Mouse (Mus musculus): ENCODE measurements around the gene Akap11. TPM values are rescaled to one million over a fixed set of nuclear protein-coding genes. Genes with fewer than 3 reads are reported as not detected.
"Not testable (repeated sequence)": the region's sequence is repeated elsewhere in the genome, so short reads cannot be mapped to it uniquely, and the experiment has no call there.

Gene Akap11
- polyA plus RNA-seq, 1 experiment = 9.0 TPM

DNA sequence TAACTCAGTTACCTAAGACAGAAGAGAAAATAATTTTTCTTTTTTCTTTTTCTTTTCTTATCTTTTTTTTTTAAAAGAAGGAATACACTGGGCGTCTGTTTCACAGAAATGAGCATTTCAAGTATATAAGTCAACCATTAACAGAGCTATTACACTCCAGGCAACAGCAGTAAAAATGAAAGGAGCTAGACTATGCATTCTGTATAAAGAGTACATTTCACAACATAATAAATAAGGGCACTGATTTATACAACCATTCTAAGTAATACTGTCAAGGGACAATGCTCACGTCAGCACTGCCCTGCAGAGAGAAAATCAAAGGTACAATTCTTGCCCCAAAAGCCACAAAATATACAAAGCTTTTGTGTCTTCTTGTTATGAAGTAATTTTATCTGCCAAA lies 27.7 kb upstream of the Akap11 start:
- Histone ChIP-seq H3K27me3 (ENCODE audit: control insufficient read depth, insufficient read depth, insufficient read length) (no peaks in the 10 kb centered on the region), H3ac (ENCODE audit: control insufficient read depth, insufficient read length, low read depth) (no peak overlapping the region), H3K4me3 (ENCODE audit: insufficient read depth, poor library complexity, severe bottlenecking) (no peak overlapping the region), H3K36me3 (ENCODE audit: control insufficient read depth, insufficient read depth) (no peaks in the 10 kb centered on the region), H3K79me2 (ENCODE audit: control insufficient read depth, insufficient read depth) (no peaks in the 10 kb centered on the region), H3K79me3 (ENCODE audit: low read depth) (no peaks in the 10 kb centered on the region)
- TF ChIP-seq CEBPB (IDR thresholded peaks at IDR 0.05; ENCODE audit: low read depth) (no peak), MAX (IDR thresholded peaks at IDR 0.05) (no peak), MYOG (IDR thresholded peaks at IDR 0.05; ENCODE audit: control insufficient read depth, extremely low read depth, insufficient read length) (no peak), USF1 (IDR thresholded peaks at IDR 0.05; ENCODE audit: low read depth) (no peak), FOSL1 (IDR thresholded peaks at IDR 0.05; ENCODE audit: insufficient read depth, low read length, poor library complexity, severe bottlenecking) (no peak), MYOD1 (IDR thresholded peaks at IDR 0.05; ENCODE audit: control insufficient read depth, insufficient read length, low read depth) (no peak), CTCF (IDR thresholded peaks at IDR 0.05; ENCODE audit: control insufficient read depth, insufficient read depth, insufficient read length) (no peak)

DNA sequence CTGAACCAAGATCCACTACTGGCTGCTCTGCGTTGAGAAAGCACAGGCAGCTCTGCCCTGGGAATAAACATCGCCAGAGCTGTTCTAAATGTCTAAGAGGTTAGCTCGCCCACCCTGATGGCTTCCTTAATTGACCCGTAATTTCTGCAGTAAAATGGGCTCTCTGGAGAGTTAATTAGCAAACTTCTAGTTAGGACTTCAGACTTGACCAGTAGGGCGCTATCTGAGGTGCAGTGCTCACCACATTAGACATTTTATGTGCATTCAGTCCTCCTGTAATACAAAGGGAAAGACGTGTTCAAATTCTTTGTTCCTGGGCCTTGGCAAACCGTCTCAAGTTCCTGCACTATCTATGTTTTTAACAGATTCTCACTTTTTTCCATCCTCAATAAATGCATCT lies 26.6 kb upstream of the Akap11 start:
- Histone ChIP-seq H3K4me3 (ENCODE audit: insufficient read depth, poor library complexity, severe bottlenecking) (no peak overlapping the region), H3K36me3 (ENCODE audit: control insufficient read depth, insufficient read depth) (no peaks in the 10 kb centered on the region), H3ac (ENCODE audit: control insufficient read depth, insufficient read length, low read depth) (no peak overlapping the region), H3K79me2 (ENCODE audit: control insufficient read depth, insufficient read depth) (no peaks in the 10 kb centered on the region), H3K27me3 (ENCODE audit: control insufficient read depth, insufficient read depth, insufficient read length) (no peaks in the 10 kb centered on the region), H3K79me3 (ENCODE audit: low read depth) (no peaks in the 10 kb centered on the region)
- TF ChIP-seq CTCF (IDR thresholded peaks at IDR 0.05; ENCODE audit: control insufficient read depth, insufficient read depth, insufficient read length) (no peak), USF1 (IDR thresholded peaks at IDR 0.05; ENCODE audit: low read depth) (no peak), MYOG (IDR thresholded peaks at IDR 0.05; ENCODE audit: control insufficient read depth, extremely low read depth, insufficient read length) (no peak), FOSL1 (IDR thresholded peaks at IDR 0.05; ENCODE audit: insufficient read depth, low read length, poor library complexity, severe bottlenecking) (no peak), CEBPB (IDR thresholded peaks at IDR 0.05; ENCODE audit: low read depth) (no peak), MYOD1 (IDR thresholded peaks at IDR 0.05; ENCODE audit: control insufficient read depth, insufficient read length, low read depth) (no peak)

DNA sequence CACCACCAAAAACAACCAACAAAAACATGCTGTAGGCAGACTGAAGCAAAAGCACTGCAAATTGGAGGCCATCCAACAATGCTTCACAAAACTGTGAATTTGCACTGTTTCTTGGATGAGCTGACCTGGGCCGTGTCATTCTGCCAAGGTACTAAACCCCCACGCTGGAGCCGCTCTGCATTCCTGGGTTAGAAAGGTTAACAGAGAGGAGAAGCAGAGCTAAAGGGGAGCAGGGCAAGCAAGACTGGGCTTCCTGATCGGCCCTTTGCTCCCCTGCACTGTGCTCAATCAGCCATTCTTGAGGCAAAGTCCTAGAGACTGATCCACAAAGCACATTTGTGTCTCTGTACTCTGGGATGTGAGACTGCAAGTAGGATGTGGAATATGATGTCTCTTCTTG lies 25.5 kb upstream of the Akap11 start:
- Histone ChIP-seq H3K27me3 (ENCODE audit: control insufficient read depth, insufficient read depth, insufficient read length) (no peaks in the 10 kb centered on the region), H3K79me3 (ENCODE audit: low read depth) (no peaks in the 10 kb centered on the region), H3K36me3 (ENCODE audit: control insufficient read depth, insufficient read depth) (no peaks in the 10 kb centered on the region), H3K79me2 (ENCODE audit: control insufficient read depth, insufficient read depth) (no peaks in the 10 kb centered on the region), H3ac (ENCODE audit: control insufficient read depth, insufficient read length, low read depth) (no peak overlapping the region), H3K4me3 (ENCODE audit: insufficient read depth, poor library complexity, severe bottlenecking) (no peak overlapping the region)
- TF ChIP-seq MAX (IDR thresholded peaks at IDR 0.05) (no peak), MYOG (IDR thresholded peaks at IDR 0.05; ENCODE audit: control insufficient read depth, extremely low read depth, insufficient read length) (no peak), CEBPB (IDR thresholded peaks at IDR 0.05; ENCODE audit: low read depth) (no peak), MYOD1 (IDR thresholded peaks at IDR 0.05; ENCODE audit: control insufficient read depth, insufficient read length, low read depth) (no peak)

DNA sequence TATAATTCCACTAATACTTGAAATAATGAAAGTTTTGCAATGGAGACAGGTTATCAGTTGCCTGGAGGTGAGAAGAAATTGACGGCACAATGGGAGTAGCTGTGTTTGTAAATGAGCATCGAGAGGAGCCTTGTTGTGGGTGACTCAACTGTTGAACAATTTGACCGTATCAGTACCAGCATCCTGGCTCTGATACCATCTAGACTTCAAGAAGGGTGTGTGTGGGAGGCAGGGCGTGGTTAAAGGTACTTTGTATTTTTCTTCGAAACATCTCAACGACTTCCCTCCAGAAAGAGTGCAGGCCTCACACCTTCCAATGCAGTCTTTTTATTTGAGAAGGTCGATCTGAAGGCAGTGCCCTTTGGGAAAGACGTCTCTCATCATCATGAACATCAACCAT lies 22.4 kb upstream of the Akap11 start:
- no peaks in the 10 kb centered on the region for H3K36me3 ChIP-seq (ENCODE audit: control insufficient read depth, insufficient read depth)
- no peak overlapping the region for H3ac ChIP-seq (ENCODE audit: control insufficient read depth, insufficient read length, low read depth)
- TF ChIP-seq MYOD1 (IDR thresholded peaks at IDR 0.05; ENCODE audit: control insufficient read depth, insufficient read length, low read depth) (no peak), USF1 (IDR thresholded peaks at IDR 0.05; ENCODE audit: low read depth) (no peak), MAX (IDR thresholded peaks at IDR 0.05) (no peak), FOSL1 (IDR thresholded peaks at IDR 0.05; ENCODE audit: insufficient read depth, low read length, poor library complexity, severe bottlenecking) (no peak), CTCF (IDR thresholded peaks at IDR 0.05; ENCODE audit: control insufficient read depth, insufficient read depth, insufficient read length) (no peak), CEBPB (IDR thresholded peaks at IDR 0.05; ENCODE audit: low read depth) (no peak), MYOG (IDR thresholded peaks at IDR 0.05; ENCODE audit: control insufficient read depth, extremely low read depth, insufficient read length) (no peak)
- H3K79me2 ChIP-seq (ENCODE audit: control insufficient read depth, insufficient read depth) = no peaks in the 10 kb centered on the region
- no peak overlapping the region for H3K4me3 ChIP-seq (ENCODE audit: insufficient read depth, poor library complexity, severe bottlenecking)
- no peaks in the 10 kb centered on the region for H3K79me3 ChIP-seq (ENCODE audit: low read depth)
- H3K27me3 ChIP-seq (ENCODE audit: control insufficient read depth, insufficient read depth, insufficient read length) = no peaks in the 10 kb centered on the region

DNA sequence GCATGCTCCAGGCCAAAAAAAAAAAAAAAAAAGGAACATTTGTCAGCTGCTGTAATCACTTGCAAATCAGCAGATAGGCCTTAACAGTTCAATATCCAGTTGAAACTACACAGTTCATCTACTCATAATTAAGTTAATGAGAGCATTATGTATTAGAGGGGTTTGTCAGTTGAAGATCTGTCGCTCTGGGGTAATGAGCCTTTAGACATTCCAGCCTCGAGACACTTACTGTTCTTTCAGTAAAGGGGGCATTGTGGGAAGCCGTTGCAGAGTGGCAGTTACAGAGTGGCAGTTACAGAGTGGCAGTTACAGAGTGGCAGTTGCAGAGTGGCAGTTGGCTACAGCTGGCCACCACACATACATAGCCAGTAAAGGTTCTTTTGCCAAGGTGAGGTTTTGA lies 18.2 kb upstream of the Akap11 start:
- not testable (repeated sequence) for H3ac ChIP-seq (ENCODE audit: control insufficient read depth, insufficient read length, low read depth); H3K79me2 ChIP-seq (ENCODE audit: control insufficient read depth, insufficient read depth); H3K27me3 ChIP-seq (ENCODE audit: control insufficient read depth, insufficient read depth, insufficient read length); H3K4me3 ChIP-seq (ENCODE audit: insufficient read depth, poor library complexity, severe bottlenecking); H3K79me3 ChIP-seq (ENCODE audit: low read depth); H3K36me3 ChIP-seq (ENCODE audit: control insufficient read depth, insufficient read depth)

DNA sequence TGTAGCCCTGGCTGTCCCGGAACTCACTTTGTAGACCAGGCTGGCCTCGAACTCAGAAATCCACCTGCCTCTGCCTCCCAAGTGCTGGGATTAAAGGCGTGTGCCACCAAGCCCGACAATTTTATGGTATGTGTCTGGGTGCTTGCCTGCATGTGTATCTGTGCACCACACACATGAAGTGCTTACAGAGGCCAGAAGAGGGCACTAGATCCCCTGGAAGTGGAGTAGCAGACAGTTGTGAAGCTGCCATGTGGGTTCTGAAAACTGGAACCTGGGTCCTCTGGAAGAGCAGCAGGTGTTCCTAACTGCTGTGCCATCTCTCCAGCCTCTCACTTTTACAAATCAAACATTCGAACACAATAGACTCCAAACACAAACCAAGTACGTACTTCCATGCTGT lies 17.1 kb upstream of the Akap11 start:
- Histone ChIP-seq H3K79me2 (ENCODE audit: control insufficient read depth, insufficient read depth) (no peaks in the 10 kb centered on the region), H3K27me3 (ENCODE audit: control insufficient read depth, insufficient read depth, insufficient read length) (no peaks in the 10 kb centered on the region), H3K36me3 (ENCODE audit: control insufficient read depth, insufficient read depth) (no peaks in the 10 kb centered on the region), H3K4me3 (ENCODE audit: insufficient read depth, poor library complexity, severe bottlenecking) (no peak overlapping the region), H3K79me3 (ENCODE audit: low read depth) (no peaks in the 10 kb centered on the region), H3ac (ENCODE audit: control insufficient read depth, insufficient read length, low read depth) (no peak overlapping the region)
- no peak for TF ChIP-seq MYOD1 (IDR thresholded peaks at IDR 0.05; ENCODE audit: control insufficient read depth, insufficient read length, low read depth)
- no peak for TF ChIP-seq USF1 (IDR thresholded peaks at IDR 0.05; ENCODE audit: low read depth)
- TF ChIP-seq CTCF (IDR thresholded peaks at IDR 0.05; ENCODE audit: control insufficient read depth, insufficient read depth, insufficient read length) = no peak
- TF ChIP-seq FOSL1 (IDR thresholded peaks at IDR 0.05; ENCODE audit: insufficient read depth, low read length, poor library complexity, severe bottlenecking) = no peak
- no peak for TF ChIP-seq MYOG (IDR thresholded peaks at IDR 0.05; ENCODE audit: control insufficient read depth, extremely low read depth, insufficient read length)
- TF ChIP-seq CEBPB (IDR thresholded peaks at IDR 0.05; ENCODE audit: low read depth) = no peak
- no peak for TF ChIP-seq MAX (IDR thresholded peaks at IDR 0.05)

Measured in C2C12 (cell line).